Mouse (Mus musculus): Measurements from ENCODE around the gene Gbp5.

The Gbp5 gene

GRCm38 (mm10) chr3:142493536-142494061 is at the start of gene Gbp5:
TSS of gene Gbp5 (plus strand) at chr3:142493978.
- in situ Hi-C loops (cut with MboI, MseI), result loop anchor here (5.0 kb wide), 3 partner anchors 69 to 214 kb away; partner anchors contain the start of genes Gbp2 (in 2 of the 2) and Gbp3 (in 2 of the 2)

- in situ Hi-C loops (cut with MboI, MseI), result loop anchor here (25.0 kb wide), 2 partner anchors 567 to 592 kb away; no protein-coding TSS in a partner anchor
Observed at GRCm38 (mm10) chr3:142454198-142454597, 39.6 kb upstream of the Gbp5 start.

GRCm38 (mm10) chr3:142459241-142459640 is 34.5 kb upstream of the Gbp5 start:
- in situ Hi-C loops (cut with MboI, MseI), result loop anchor here (25.0 kb wide), 2 partner anchors 572 to 597 kb away; no protein-coding TSS in a partner anchor

DNA sequence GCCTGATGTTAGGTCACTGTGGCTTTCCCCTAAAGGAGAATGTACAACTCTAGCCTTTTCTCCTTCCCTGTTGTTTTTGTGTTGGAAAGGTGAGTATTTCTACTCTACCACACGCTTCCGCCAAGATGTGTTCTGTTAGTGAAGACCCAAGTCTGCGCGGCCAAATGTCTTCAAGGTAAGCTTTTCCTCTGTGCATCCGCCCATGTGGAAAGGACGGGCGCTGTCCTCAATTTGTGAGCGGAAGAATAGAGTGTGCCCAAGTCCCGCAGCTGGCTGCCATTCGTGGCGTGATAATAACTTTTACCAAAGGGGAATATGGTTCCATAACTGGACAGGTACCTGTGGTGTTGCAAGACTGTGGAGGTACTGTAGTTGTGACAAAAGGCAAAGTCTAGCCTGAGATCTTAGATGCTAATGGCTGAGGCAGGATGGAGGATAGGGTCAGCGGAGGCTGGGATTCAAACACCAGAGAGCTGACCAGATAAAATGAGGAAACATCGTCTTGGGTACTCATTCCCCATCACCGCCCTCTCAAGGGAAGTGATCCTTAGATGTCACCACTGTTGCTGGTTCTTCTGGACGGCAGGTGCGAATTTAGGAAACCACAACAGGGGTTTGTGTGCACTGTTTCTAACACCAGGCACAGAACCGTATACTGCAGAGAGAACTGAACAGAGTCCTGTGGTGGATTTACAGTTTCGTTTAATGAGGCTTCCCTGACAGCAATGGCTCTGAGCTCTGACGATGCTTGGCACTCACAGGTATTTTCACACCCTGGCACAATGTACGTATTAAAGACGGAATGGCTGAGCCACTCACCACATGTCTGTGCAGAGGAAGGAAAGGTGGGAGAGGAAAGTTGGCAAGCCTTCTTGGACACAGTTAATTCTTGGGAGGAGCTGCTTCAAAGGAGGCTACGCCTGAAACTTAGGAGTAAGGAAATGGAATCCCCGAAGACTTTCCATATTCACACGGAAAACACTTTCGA is 30.7 kb upstream of the Gbp5 start:
- in situ Hi-C loops (cut with MboI, MseI), result loop anchor here (25.0 kb wide), 2 partner anchors 576 to 601 kb away; no protein-coding TSS in a partner anchor

GRCm38 (mm10) chr3:142474349-142474983 is 19.3 kb upstream of the Gbp5 start:
- in situ Hi-C loops (cut with MboI, MseI), result loop anchor here (5.0 to 25.0 kb wide), 3 partner anchors 177 to 612 kb away; no protein-coding TSS in a partner anchor

DNA sequence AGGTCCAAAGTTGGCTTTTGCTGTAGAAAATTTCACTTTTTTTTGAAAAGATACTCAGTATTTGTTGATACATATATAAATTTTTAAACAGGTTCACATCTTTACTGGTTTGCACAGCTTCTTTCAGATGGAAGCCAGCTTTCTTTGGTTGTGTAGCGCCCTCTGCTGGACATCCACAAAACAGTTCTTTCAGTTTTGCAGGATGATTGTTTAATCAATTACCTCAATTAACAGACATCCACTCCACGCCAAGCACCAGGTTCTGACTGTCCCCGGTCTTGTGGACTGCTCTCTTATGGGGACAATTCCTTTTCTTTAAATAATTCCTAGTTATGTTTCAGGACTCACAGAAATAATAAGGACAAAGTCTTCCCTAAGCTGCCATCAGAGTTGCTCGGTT is 17.9 kb upstream of the Gbp5 start:
- in situ Hi-C loops (cut with MboI, MseI), result no loop called here

GRCm38 (mm10) chr3:142477866-142478265 is 15.9 kb upstream of the Gbp5 start:
- in situ Hi-C loops (cut with MboI, MseI), result no loop called here

GRCm38 (mm10) chr3:142478360-142478759 is 15.4 kb upstream of the Gbp5 start:
- in situ Hi-C loops (cut with MboI, MseI), result no loop called here

- in situ Hi-C loops (cut with MboI, MseI), result loop anchor here (5.0 kb wide), 3 partner anchors 72 to 217 kb away; partner anchors contain the start of genes Gbp2 (in 2 of the 2) and Gbp3 (in 2 of the 2)
Observed at GRCm38 (mm10) chr3:142490465-142490864, 3.3 kb upstream of the Gbp5 start.

DNA sequence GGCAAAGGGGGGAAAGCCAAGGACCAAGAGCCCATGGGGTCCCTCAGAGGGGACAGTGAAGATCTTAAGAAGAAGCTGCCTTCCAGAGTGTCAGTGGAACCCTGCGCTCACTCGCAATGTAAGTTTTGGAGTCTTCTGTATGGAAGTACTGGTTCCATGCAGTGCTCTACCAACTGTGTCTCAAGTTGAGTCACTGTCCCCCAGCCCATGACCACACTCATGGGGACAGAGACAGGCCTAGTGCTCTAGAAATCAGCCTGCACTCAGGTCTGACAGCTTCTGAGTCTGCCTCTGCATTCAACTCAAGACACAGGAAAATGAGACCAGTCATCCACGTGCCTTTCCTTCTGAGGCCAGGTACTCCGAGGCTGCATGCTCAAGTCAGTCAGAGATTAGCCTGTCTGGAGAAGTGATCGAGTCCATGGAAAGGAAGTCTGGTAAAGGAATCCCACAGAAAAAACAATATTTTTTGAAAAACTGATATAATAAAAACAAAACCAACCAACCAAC is 1.4 kb downstream of the Gbp5 start:
- in situ Hi-C loops (cut with MboI, MseI), result no loop called here

DNA sequence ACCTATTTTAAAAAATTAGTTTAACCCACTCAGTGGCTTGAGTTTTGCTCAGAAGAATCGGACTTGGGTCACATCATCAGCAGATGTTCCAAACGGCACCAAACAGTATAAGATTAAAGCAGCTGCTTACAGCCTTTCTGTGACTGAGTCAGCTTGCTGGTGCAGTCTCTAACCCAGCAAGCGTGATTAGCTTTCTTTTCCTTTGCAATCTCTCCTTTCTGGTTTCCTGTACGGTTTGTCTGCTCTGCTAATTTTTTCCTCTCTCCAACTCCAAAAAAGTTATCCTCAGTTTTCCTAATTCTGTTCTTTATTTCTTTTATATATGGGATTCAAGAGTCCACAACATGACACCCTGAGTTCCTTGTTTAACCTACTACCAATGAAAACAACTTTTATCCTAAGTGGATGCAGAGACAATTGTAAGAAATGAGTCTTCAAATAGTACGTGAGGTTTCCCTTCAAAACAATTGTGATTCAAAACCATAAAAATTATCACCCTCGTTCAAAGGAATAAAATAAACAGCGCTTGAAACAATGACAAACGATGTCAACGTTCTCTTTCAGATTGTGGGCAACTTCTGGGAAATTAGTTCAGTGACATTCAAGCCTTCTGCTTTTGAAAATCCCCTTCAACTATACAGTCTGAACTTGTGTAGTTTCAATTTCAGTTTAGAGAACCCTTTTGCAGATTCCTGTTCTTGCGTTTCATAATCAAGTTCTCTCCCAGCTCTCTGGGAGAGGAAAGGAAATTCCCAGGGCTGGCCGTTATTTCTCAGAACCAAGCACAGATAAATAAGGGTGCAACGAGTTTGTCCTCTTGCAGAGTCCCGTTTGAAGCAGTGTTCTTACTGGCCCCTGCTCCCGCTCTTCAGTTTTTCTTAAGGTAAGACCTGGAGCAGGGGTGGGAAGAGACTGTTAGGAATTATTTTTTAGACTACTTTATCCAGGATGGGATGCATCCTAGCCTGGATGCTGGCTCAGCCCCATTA is 2.6 kb downstream of the Gbp5 start:
- in situ Hi-C loops (cut with MboI, MseI), result no loop called here

- in situ Hi-C loops (cut with MboI, MseI), result no loop called here
Observed at GRCm38 (mm10) chr3:142497123-142497841, 3.5 kb downstream of the Gbp5 start.

DNA sequence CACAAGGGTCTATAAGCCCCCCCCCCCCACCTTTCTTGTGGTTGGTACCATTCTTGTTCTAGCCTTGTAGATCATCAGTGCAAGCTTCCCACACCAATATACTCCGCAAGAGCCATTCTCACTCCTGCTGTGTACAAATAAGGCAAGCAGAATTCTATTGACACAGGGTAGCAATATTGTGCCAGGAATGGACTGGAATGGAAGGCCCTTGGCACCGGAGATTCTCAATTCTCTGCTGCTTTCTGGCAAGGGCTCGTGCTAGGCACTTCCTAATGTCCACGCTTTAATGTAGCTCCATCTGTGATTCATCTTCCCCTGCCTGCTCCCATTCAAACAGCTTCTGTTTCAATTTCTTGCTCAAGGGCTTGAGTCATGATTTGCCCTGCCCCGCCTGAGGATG is 5.2 kb downstream of the Gbp5 start:
- in situ Hi-C loops (cut with MboI, MseI), result no loop called here

DNA sequence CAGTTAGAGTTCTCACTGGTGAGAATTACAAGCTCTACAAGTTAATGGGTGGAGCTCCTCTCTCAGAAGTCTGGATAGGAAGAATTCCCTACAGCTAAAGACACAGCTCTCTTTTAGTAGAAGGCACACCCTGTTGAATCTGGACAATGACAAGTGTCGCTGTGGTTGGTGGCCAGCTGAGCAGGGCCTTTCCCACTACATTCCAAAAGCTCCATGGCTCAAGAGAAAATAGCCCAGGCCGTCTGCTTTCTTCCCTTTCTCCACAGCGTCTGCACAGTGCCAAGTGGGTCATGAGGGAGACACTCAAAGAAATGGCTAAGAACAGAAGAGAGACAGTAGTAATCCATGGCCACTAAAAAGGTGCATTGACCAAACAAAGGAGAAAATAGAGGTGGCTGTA is 34.3 kb downstream of the Gbp5 start:
- in situ Hi-C loops (cut with MboI, MseI), result no loop called here

DNA sequence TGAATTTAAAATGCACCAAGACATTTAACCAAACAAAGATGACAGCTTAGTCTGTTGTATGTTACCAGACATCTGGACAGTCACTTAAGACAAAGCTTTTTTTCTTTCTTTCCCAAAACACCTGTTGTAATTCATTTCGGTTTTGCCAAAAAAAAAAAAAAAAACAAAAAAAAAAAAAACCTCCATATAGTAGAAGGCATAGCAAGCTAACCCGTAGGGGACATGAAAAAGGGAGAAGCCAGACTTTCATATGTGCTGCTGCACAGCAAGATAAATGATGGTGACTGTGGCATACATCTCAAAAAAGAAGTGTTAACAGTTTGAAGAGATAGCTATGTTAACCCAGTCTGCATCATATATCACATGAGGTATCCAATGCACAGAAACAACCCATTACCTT is 35.8 kb downstream of the Gbp5 start:
- in situ Hi-C loops (cut with MboI, MseI), result no loop called here

GRCm38 (mm10) chr3:142530087-142530953 is 36.5 kb downstream of the Gbp5 start, which contains the start of gene Gbp7:
TSS of gene Gbp7 (plus strand) at chr3:142530342.
- in situ Hi-C loops (cut with MboI, MseI), result no loop called here

DNA sequence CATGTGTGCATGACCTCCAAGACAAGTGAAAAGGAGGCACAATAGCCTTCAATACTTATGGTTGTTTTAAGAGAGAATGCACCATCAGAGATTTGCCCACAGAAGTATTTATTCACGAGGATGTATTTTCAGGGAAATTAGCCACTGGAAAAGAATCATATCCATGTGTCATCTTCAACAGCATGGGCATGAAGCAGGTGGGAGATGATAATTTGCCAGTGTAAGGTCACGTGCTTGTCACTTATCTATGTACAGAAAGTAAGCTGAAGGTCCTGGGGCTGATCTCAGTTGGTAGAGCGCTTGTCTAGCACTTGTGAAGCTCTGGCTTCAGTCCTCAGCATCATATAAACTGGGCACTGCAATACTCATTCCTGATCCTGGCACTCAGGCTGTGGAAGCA is 37.8 kb downstream of the Gbp5 start:
- in situ Hi-C loops (cut with MboI, MseI), result no loop called here

DNA sequence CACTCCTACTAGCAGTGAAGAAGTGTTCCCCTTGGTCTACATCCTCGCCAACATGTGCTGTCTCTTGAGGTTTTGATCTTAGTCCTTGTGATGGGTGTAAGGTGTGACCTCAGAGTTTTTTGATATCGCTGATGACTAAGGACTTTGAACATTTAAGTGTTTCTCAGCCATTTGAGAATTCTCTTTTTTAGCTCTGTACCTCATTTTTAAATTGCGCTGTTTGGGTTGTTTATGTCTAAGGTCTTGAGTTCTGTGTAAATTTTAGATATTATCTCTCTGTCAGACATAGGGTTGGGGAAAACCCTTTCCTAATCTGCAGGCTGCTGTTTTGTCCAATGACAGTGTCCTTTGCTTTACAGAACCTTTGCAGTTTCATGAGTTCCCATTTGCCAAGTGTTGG is 39.4 kb downstream of the Gbp5 start:
- in situ Hi-C loops (cut with MboI, MseI), result no loop called here

GRCm38 (mm10) chr3:142535667-142536066 is 41.9 kb downstream of the Gbp5 start:
- in situ Hi-C loops (cut with MboI, MseI), result no loop called here
